Mouse (Mus musculus): ENCODE data around the gene Adamts4. TPM values are rescaled to one million over a fixed set of nuclear protein-coding genes. Genes with fewer than 3 reads are reported as not detected.

Adamts4 gene
- polyA plus RNA-seq, 1 experiment from 2014 or later: 6.0 TPM

DNA sequence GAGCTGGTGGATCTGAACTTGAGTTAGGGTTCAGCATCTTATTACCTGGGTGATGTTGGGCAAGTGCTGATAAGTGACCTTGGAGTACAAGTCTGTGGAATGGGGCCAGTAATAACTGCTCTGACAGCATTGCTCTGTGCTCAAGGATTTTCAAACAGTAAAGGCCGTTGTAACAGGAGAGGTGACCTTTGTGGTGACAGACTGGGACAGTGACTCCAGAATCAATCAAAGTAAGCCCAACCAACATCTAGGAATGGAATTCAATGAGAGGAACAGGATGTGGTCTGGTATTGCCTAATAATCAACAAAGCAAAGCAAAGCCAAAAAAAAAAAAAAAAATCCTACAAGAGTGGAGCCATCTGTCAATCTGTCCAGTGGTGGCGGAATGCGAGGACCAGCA, 10.1 kb downstream of the Adamts4 start:
- Histone ChIP-seq H3K9ac (ENCODE audit: low read depth, low read length) (no peak overlapping the region), H3K4me1 (ENCODE audit: control insufficient read depth, insufficient read depth, low read depth, low read length) (peaks cover 14% of the 10 kb centered on the region), H3K27ac (ENCODE audit: low read depth, low read length) (no peak overlapping the region), H3K36me3 (ENCODE audit: control insufficient read depth, insufficient read depth, low read length) (no peaks in the 10 kb centered on the region), H3K4me2 (ENCODE audit: low read length) (no peak overlapping the region), H3K27me3 (replicated peaks; ENCODE audit: control insufficient read depth, insufficient read depth, low read length) (no peaks in the 10 kb centered on the region), H3K9me3 (ENCODE audit: control insufficient read depth, low read length) (no peaks in the 10 kb centered on the region), H3K4me3 (ENCODE audit: low read length) (no peak overlapping the region)
- no peak for ATAC-seq
- 80% methylated on average over 3 of the region's 3 CpGs for WGBS

DNA sequence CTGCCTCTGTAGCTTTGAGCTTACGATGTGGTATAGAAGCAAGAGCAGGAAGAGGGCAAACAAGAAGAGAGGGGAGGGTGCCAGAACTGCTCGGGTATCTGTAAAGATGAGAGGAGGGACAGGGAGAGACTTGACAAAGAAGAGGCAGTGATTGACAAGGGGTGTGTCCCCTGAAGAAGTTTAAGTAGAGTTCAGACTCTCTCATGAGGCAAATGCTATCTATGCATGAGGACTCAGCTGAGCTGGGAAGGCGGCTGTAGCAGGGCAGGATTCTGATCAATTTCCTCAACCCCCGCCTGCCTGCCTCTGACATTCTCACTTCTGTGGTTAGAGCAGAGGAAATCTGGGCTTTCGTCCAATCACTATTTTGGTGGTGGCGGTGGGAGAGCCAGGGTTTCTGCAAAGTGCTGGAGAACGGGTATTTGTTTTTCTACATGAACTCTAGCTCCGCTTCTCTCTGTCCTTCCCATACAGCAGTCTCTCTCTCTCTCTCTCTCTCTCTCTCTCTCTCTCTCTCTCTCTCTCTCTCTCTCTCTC, 12.4 kb downstream of the Adamts4 start:
- Histone ChIP-seq H3K36me3 (ENCODE audit: control insufficient read depth, insufficient read depth, low read length) (no peaks in the 10 kb centered on the region), H3K27me3 (replicated peaks; ENCODE audit: control insufficient read depth, insufficient read depth, low read length) (no peaks in the 10 kb centered on the region), H3K4me2 (ENCODE audit: low read length) (peak overlapping the region; percentile 60), H3K9ac (ENCODE audit: low read depth, low read length) (peak overlapping the region; percentile 57), H3K4me1 (ENCODE audit: control insufficient read depth, insufficient read depth, low read depth, low read length) (peaks cover 14% of the 10 kb centered on the region), H3K27ac (ENCODE audit: low read depth, low read length) (peak overlapping the region; percentile 87), H3K4me3 (ENCODE audit: low read length) (peak overlapping the region; percentile 35), H3K9me3 (ENCODE audit: control insufficient read depth, low read length) (no peaks in the 10 kb centered on the region)
- 5% methylated on average over 8 of the region's 8 CpGs for WGBS
- peak; percentile 83 for ATAC-seq

DNA sequence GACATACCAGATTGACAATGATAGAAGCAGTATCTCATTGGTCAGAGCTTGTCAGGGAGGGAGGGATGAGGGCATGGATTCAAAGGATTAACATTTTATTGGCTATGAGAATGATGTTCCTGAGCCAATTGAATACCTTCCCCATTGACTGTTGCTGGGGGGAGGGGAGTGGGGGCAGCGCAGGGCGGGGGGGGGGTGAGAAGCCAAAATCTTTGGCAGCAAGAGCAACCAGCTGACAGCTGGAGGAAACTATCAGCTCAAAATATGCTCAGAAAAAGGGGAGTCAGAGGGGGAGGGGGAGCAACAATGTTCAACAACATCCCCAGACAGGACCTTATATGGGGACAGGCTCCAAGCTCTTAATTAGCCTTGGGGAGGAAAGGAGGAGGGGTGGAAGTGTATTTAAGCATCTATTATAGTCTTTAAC, 13.0 kb downstream of the Adamts4 start:
- H3K4me3 ChIP-seq (ENCODE audit: low read length): peak overlapping the region; percentile 35
- peak overlapping the region; percentile 60 for H3K4me2 ChIP-seq (ENCODE audit: low read length)
- no peaks in the 10 kb centered on the region for H3K36me3 ChIP-seq (ENCODE audit: control insufficient read depth, insufficient read depth, low read length)
- no peaks in the 10 kb centered on the region for H3K27me3 ChIP-seq (replicated peaks; ENCODE audit: control insufficient read depth, insufficient read depth, low read length)
- H3K4me1 ChIP-seq (ENCODE audit: control insufficient read depth, insufficient read depth, low read depth, low read length): peaks cover 14% of the 10 kb centered on the region
- WGBS: 0% methylated on average over 2 of the region's 2 CpGs
- H3K27ac ChIP-seq (ENCODE audit: low read depth, low read length): peak overlapping the region; percentile 72
- ATAC-seq: peak; percentile 94
- no peak overlapping the region for H3K9ac ChIP-seq (ENCODE audit: low read depth, low read length)
- no peaks in the 10 kb centered on the region for H3K9me3 ChIP-seq (ENCODE audit: control insufficient read depth, low read length)

DNA sequence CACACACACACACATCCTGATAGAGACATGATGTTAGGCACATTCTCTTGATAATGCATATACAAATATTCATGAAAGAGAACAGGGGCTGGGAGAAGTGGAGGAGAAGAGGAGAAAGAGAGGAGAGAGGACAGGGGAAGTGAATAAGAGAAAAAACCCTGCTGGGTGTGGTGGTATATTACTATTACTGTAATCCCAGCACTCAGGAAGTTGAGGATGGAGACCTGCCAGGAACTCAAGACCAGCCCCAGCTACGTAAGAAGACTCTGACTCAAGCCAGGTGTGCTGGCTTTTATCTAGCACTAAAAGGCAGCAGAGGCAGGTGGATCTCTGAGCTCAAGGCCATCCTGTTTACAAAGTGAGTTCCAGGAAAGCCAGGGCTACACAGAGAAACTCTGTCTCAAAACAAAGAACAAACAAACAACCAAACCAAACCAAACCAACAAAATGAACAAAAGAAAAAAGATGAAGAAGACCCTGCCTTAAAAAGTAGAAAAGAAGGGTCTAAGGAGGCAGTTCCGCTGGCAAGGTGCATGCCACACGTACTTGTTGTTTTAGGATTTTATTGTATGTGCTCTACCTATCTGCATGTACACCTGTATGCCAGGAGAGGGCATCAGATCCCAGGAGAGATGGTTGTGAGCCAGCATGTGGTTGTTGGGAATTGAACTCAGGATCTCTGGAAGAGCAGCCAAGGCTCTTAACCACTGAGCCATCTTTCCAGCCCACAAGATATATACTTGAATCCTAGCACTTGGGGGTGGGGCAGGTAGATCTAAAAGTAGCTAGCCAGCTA, 13.6 kb downstream of the Adamts4 start:
- H3K36me3 ChIP-seq (ENCODE audit: control insufficient read depth, insufficient read depth, low read length): no peaks in the 10 kb centered on the region
- 84% methylated on average over 3 of the region's 3 CpGs for WGBS
- H3K4me2 ChIP-seq (ENCODE audit: low read length): no peak overlapping the region; the same call in 1 of the 2 replicates
- no peak for ATAC-seq
- peaks cover 14% of the 10 kb centered on the region for H3K4me1 ChIP-seq (ENCODE audit: control insufficient read depth, insufficient read depth, low read depth, low read length)
- H3K27ac ChIP-seq (ENCODE audit: low read depth, low read length): peak overlapping the region; percentile 72
- H3K4me3 ChIP-seq (ENCODE audit: low read length): no peak overlapping the region
- H3K9me3 ChIP-seq (ENCODE audit: control insufficient read depth, low read length): no peaks in the 10 kb centered on the region
- no peak overlapping the region for H3K9ac ChIP-seq (ENCODE audit: low read depth, low read length)
- H3K27me3 ChIP-seq (replicated peaks; ENCODE audit: control insufficient read depth, insufficient read depth, low read length): no peaks in the 10 kb centered on the region

DNA sequence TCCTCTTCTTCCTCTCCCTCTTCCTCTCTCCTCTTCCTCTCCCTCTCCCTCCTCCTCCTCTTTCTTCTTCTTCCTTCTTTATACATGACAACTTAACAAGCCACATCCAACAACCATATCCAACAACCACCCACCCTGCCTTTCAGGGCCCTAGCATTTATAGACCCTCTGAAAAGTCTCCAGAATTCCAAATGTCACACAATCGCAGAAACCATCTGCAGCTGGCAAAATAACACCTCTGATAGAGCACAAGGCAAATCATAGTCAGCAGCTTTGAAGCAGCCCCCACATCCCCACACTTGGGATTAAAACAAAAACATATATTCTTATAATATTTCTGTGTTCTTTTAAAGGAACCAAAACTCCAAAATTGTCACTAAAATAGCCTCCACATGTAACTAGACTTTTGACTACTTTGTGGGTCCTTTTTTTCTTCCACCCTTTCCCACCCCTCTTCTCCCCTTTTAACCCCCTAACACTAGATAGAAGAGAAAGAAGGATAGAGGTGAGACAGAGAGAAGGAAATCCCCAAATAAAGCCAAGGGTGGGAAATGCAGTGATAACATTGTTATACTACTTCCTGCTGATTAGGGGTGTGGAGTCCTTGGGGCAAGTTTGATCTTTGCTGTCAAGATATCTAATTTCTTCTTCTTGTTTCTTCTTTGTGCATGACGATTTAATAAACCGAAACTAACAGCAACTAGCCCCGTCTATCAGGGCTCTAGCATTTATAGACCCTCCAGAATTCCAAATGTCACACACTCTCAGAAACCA, 15.9 kb downstream of the Adamts4 start:
- no peaks in the 10 kb centered on the region for H3K36me3 ChIP-seq (ENCODE audit: control insufficient read depth, insufficient read depth, low read length)
- 75% methylated on average over 4 of the region's 4 CpGs for WGBS

DNA sequence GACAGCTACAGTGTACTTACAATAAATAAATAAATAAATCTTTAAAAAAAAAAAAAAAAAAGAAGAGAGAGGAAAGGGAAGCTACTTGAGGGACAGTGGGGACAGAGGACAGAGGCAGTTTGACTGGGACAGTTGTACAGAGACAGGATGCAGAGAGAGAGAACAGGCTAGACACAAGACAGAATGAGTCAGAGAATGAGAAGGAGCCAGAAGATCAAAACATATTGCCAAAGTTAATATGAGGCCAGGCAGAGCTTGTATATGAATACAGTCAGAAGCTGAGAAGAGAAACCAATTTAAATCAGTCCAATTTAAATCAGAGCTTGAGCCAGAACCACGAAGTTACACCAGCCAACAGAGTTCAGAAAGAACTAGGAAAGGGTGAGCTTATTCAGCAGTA, 18.1 kb downstream of the Adamts4 start:
- Histone ChIP-seq H3K9ac (ENCODE audit: low read depth, low read length) (no peak overlapping the region), H3K27ac (ENCODE audit: low read depth, low read length) (no peak overlapping the region), H3K27me3 (replicated peaks; ENCODE audit: control insufficient read depth, insufficient read depth, low read length) (no peaks in the 10 kb centered on the region), H3K4me2 (ENCODE audit: low read length) (no peak overlapping the region), H3K4me3 (ENCODE audit: low read length) (no peak overlapping the region), H3K36me3 (ENCODE audit: control insufficient read depth, insufficient read depth, low read length) (peaks cover 4% of the 10 kb centered on the region; the same call in 1 of the 2 replicates), H3K4me1 (ENCODE audit: control insufficient read depth, insufficient read depth, low read depth, low read length) (peaks cover 18% of the 10 kb centered on the region), H3K9me3 (ENCODE audit: control insufficient read depth, low read length) (no peaks in the 10 kb centered on the region)
- no peak for ATAC-seq
- WGBS: 72% methylated on average over 1 of the region's 1 CpGs

More for the DNA sequence above, 15.9 kb downstream of the Adamts4 start:
- no peak overlapping the region for H3K27ac ChIP-seq (ENCODE audit: low read depth, low read length)
- H3K9ac ChIP-seq (ENCODE audit: low read depth, low read length): no peak overlapping the region
- H3K4me3 ChIP-seq (ENCODE audit: low read length): no peak overlapping the region
- no peaks in the 10 kb centered on the region for H3K27me3 ChIP-seq (replicated peaks; ENCODE audit: control insufficient read depth, insufficient read depth, low read length)
- no peak overlapping the region for H3K4me2 ChIP-seq (ENCODE audit: low read length)
- no peaks in the 10 kb centered on the region for H3K9me3 ChIP-seq (ENCODE audit: control insufficient read depth, low read length)
- ATAC-seq: no peak
- peaks cover 16% of the 10 kb centered on the region for H3K4me1 ChIP-seq (ENCODE audit: control insufficient read depth, insufficient read depth, low read depth, low read length)

DNA sequence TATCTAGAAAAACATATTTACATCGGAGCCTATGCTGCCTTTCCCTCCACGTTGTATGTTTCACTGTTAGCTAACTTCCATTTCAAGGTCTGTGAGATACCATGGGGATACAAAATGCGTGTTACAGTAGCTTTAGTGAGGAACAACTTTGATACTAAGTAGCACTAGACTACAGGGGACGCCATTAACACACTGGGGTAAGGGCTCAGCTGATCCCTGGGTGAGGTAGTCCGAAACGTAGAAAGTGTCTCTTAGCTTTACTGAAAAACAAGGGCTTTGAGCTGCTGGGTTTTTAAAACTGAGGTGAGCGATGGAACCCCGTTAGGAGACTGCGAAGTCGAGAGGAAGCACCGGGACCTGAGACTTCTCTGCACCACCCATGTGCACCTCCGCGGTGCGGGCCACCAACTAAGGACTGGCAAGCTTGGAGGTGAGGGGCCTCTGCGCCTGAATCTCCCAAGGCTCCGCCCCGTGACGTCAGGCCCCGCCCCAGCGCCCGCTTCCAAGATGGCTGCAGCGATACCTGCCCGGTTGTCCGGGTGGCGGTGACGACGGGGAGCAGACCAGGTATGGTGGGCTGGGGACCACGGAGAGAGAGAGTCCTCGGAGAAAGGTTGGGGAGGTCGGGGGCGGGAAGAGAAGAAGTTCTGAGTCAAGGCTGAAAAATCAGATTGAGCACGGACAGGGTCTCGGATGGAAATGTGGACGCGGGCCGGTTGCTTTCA, 19.8 kb downstream of the Adamts4 start, which contains the start of gene B4galt3:
Gene B4galt3 (plus strand): TSS at position 481 of the 725 bp plus-strand sequence.
- H3K9ac ChIP-seq (ENCODE audit: low read depth, low read length): peak within 1 kb of the TSS; percentile 81
- no peaks in the 10 kb centered on the region for H3K27me3 ChIP-seq (replicated peaks; ENCODE audit: control insufficient read depth, insufficient read depth, low read length)
- H3K4me3 ChIP-seq (ENCODE audit: low read length): peak within 1 kb of the TSS; percentile 73
- H3K9me3 ChIP-seq (ENCODE audit: control insufficient read depth, low read length): no peaks in the 10 kb centered on the region
- H3K27ac ChIP-seq (ENCODE audit: low read depth, low read length): peak within 1 kb of the TSS; percentile 65
- H3K36me3 ChIP-seq (ENCODE audit: control insufficient read depth, insufficient read depth, low read length): peaks cover 15% of the 10 kb centered on the region
- H3K4me2 ChIP-seq (ENCODE audit: low read length): peak within 1 kb of the TSS; percentile 75
- peaks cover 12% of the 10 kb centered on the region for H3K4me1 ChIP-seq (ENCODE audit: control insufficient read depth, insufficient read depth, low read depth, low read length)
- WGBS: 2% methylated on average over 36 of the region's 36 CpGs
- peak; percentile 95 for ATAC-seq

DNA sequence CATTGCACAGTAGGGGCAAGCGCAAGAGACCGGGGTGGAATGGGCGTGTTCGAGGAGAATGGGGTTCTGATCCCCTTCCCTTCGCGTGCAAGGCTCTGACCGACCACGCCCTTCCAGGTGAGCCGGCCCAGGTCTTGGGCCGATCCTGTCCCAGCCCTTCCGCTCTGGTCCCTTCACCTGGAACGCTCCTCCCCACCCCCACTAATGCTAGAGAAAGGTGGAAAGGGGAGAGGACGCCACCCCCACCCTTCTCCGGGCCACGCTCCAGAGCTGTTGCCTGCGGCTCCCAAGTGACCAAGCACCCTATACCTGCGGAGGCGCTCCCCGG, 20.3 kb downstream of the Adamts4 start:
- Histone ChIP-seq H3K27ac (ENCODE audit: low read depth, low read length) (peak overlapping the region; percentile 65), H3K4me1 (ENCODE audit: control insufficient read depth, insufficient read depth, low read depth, low read length) (peaks cover 12% of the 10 kb centered on the region), H3K9ac (ENCODE audit: low read depth, low read length) (peak overlapping the region; percentile 81), H3K9me3 (ENCODE audit: control insufficient read depth, low read length) (no peaks in the 10 kb centered on the region), H3K4me2 (ENCODE audit: low read length) (peak overlapping the region; percentile 75), H3K27me3 (replicated peaks; ENCODE audit: control insufficient read depth, insufficient read depth, low read length) (no peaks in the 10 kb centered on the region), H3K4me3 (ENCODE audit: low read length) (peak overlapping the region; percentile 73), H3K36me3 (ENCODE audit: control insufficient read depth, insufficient read depth, low read length) (peaks cover 20% of the 10 kb centered on the region)
- WGBS: 2% methylated on average over 17 of the region's 19 CpGs
- ATAC-seq: peak; percentile 61

All from hindbrain, embryonic 16.5 days (tissue).